Mouse (Mus musculus) heart, embryonic 10.5 days (tissue): Measurements from ENCODE around the gene Asprv1. TPM values are rescaled to one million over a fixed set of nuclear protein-coding genes. Genes with fewer than 3 reads are reported as not detected.
A peak's percentile ranks its signal among the peaks of the same experiment; 100 is the strongest.

Experiments
- DNase-seq: peaks from one replicate; pipeline ENCODE4 v3.0.0-alpha.2; 2017; ENCODE audit warnings: low spot score
- H3K27ac ChIP-seq: fragments of 300-500 bp; sonication (generic); 2 replicates; pipeline ENCODE4 v1.5.1; 2016; ENCODE audit warnings: mild to moderate bottlenecking
- H3K27me3 ChIP-seq: fragments of 300-500 bp; sonication (generic); 2 replicates; pipeline ENCODE4 v1.6.1; 2016; ENCODE audit warnings: mild to moderate bottlenecking; ENCODE audit not compliant: poor library complexity, insufficient read depth, severe bottlenecking
- H3K36me3 ChIP-seq: fragments of 300-500 bp; sonication (generic); 2 replicates; pipeline ENCODE4 v1.6.1; 2016; ENCODE audit warnings: mild to moderate bottlenecking, moderate library complexity
- H3K4me1 ChIP-seq: fragments of 300-500 bp; sonication (generic); 2 replicates; pipeline ENCODE4 v1.6.1; 2016; ENCODE audit warnings: mild to moderate bottlenecking
- H3K4me3 ChIP-seq: fragments of 300-500 bp; sonication (generic); 2 replicates; pipeline ENCODE4 v1.5.1; 2016; ENCODE audit warnings: mild to moderate bottlenecking, moderate library complexity
- H3K9me3 ChIP-seq: fragments of 300-500 bp; sonication (generic); 2 replicates; pipeline ENCODE4 v1.6.1; 2016; ENCODE audit warnings: mild to moderate bottlenecking, moderate library complexity
- WGBS: fragments of 180-500 bp; shearing (Covaris S2); methylation state at CpG from one replicate; pipeline ENCODE4 v1.1.7; 2016; 5-methylcytosine and 5-hydroxymethylcytosine counted together
- polyA plus RNA-seq: library from polyadenylated mRNA; unstranded; fragments of >200 nt; fragmentation: Nextera tagmentation; extraction: Ambion mirVana; gene quantifications from 2 replicates; pipeline ENCODE4 v1.2.1, GENCODE M21; 2016

Gene Asprv1
- polyA plus RNA-seq, 1 experiment from 2014 or later, result 0.58 TPM

- Histone ChIP-seq H3K27ac (no peak overlapping the region), H3K36me3 (peaks cover 45% of the 10 kb centered on the region), H3K9me3 (no peaks in the 10 kb centered on the region), H3K27me3 (no peaks in the 10 kb centered on the region), H3K4me3 (no peak overlapping the region), H3K4me1 (peaks cover 16% of the 10 kb centered on the region)
- DNase-seq, result no peak
- WGBS, result 80% methylated on average over 9 of the region's 9 CpGs
These were observed 26.4 kb downstream of the Asprv1 start for GRCm38 (mm10) chr6:86654270-86654916.

- 88% methylated on average over 3 of the region's 3 CpGs for WGBS
These were observed 30.5 kb downstream of the Asprv1 start for GRCm38 (mm10) chr6:86658501-86658900.

GRCm38 (mm10) chr6:86660161-86660877 lies 32.4 kb downstream of the Asprv1 start:
- Histone ChIP-seq H3K36me3 (peaks cover 25% of the 10 kb centered on the region; the same call in 1 of the 2 replicates), H3K4me3 (no peak overlapping the region), H3K4me1 (peaks cover 13% of the 10 kb centered on the region), H3K9me3 (no peaks in the 10 kb centered on the region), H3K27me3 (no peaks in the 10 kb centered on the region), H3K27ac (no peak overlapping the region)
- 71% methylated on average over 9 of the region's 9 CpGs for WGBS
- DNase-seq, result no peak

More at GRCm38 (mm10) chr6:86658501-86658900, 30.5 kb downstream of the Asprv1 start:
- H3K27me3 ChIP-seq, result no peaks in the 10 kb centered on the region
- H3K36me3 ChIP-seq, result peaks cover 25% of the 10 kb centered on the region; the same call in 1 of the 2 replicates
- no peaks in the 10 kb centered on the region for H3K9me3 ChIP-seq
- no peak overlapping the region for H3K4me3 ChIP-seq
- no peak for DNase-seq
- H3K27ac ChIP-seq, result no peak overlapping the region
- H3K4me1 ChIP-seq, result peaks cover 16% of the 10 kb centered on the region

- no peaks in the 10 kb centered on the region for H3K9me3 ChIP-seq
- DNase-seq, result no peak
- WGBS, result 82% methylated on average over 5 of the region's 5 CpGs
These were observed 37.1 kb downstream of the Asprv1 start for GRCm38 (mm10) chr6:86665076-86665475.

GRCm38 (mm10) chr6:86665560-86666307 lies 37.8 kb downstream of the Asprv1 start:
- Histone ChIP-seq H3K27me3 (no peaks in the 10 kb centered on the region), H3K4me1 (peaks cover 15% of the 10 kb centered on the region), H3K4me3 (no peak overlapping the region), H3K36me3 (peaks cover 18% of the 10 kb centered on the region; the same call in 1 of the 2 replicates), H3K27ac (no peak overlapping the region), H3K9me3 (no peaks in the 10 kb centered on the region)
- WGBS, result 84% methylated on average over 17 of the region's 17 CpGs
- DNase-seq, result no peak

More at GRCm38 (mm10) chr6:86665076-86665475, 37.1 kb downstream of the Asprv1 start:
- Histone ChIP-seq H3K4me1 (peaks cover 15% of the 10 kb centered on the region), H3K27me3 (no peaks in the 10 kb centered on the region), H3K36me3 (peaks cover 21% of the 10 kb centered on the region; the same call in 1 of the 2 replicates), H3K4me3 (no peak overlapping the region), H3K27ac (no peak overlapping the region)

GRCm38 (mm10) chr6:86667061-86667460 lies 39.1 kb downstream of the Asprv1 start:
- Histone ChIP-seq H3K27me3 (no peaks in the 10 kb centered on the region), H3K27ac (no peak overlapping the region), H3K4me3 (no peak overlapping the region), H3K4me1 (peaks cover 15% of the 10 kb centered on the region), H3K9me3 (no peaks in the 10 kb centered on the region), H3K36me3 (peaks cover 20% of the 10 kb centered on the region)
- 90% methylated on average over 10 of the region's 10 CpGs for WGBS
- DNase-seq, result no peak

- H3K4me3 ChIP-seq, result peak within 1 kb of the TSS; percentile 95
- under 1% methylated on average over 44 of the region's 76 CpGs for WGBS
- peak within 1 kb of the TSS; percentile 85 for H3K27ac ChIP-seq
- no peaks in the 10 kb centered on the region for H3K27me3 ChIP-seq
- H3K4me1 ChIP-seq, result peaks cover 15% of the 10 kb centered on the region
- peaks cover 29% of the 10 kb centered on the region for H3K36me3 ChIP-seq
- no peak for DNase-seq
- H3K9me3 ChIP-seq, result no peaks in the 10 kb centered on the region
These were observed 40.7 kb downstream of the Asprv1 start, which contains the start of gene Mxd1 for GRCm38 (mm10) chr6:86668580-86669239. Gene Mxd1 (minus strand): TSS chr6:86669161.

GRCm38 (mm10) chr6:86669240-86669727 lies 41.3 kb downstream of the Asprv1 start:
- WGBS, result under 1% methylated on average over 37 of the region's 37 CpGs
- peaks cover 15% of the 10 kb centered on the region for H3K4me1 ChIP-seq
- H3K9me3 ChIP-seq, result no peaks in the 10 kb centered on the region
- peak overlapping the region; percentile 95 for H3K4me3 ChIP-seq
- peak overlapping the region; percentile 85 for H3K27ac ChIP-seq
- DNase-seq, result peak; percentile 100
- peaks cover 33% of the 10 kb centered on the region for H3K36me3 ChIP-seq
- no peaks in the 10 kb centered on the region for H3K27me3 ChIP-seq

GRCm38 (mm10) chr6:86670873-86671272 lies 42.9 kb downstream of the Asprv1 start:
- WGBS, result 18% methylated on average over 2 of the region's 2 CpGs
- H3K27me3 ChIP-seq, result no peaks in the 10 kb centered on the region
- H3K9me3 ChIP-seq, result no peaks in the 10 kb centered on the region
- H3K36me3 ChIP-seq, result peaks cover 49% of the 10 kb centered on the region
- peak; percentile 82 for DNase-seq
- no peak overlapping the region for H3K27ac ChIP-seq
- peaks cover 15% of the 10 kb centered on the region for H3K4me1 ChIP-seq
- H3K4me3 ChIP-seq, result no peak overlapping the region

- Histone ChIP-seq H3K27me3 (no peaks in the 10 kb centered on the region), H3K4me3 (no peak overlapping the region), H3K4me1 (0 out of 2 replicates have a peak, but pooled peaks cover 4% of the 10 kb centered on the region), H3K27ac (no peak overlapping the region), H3K9me3 (no peaks in the 10 kb centered on the region), H3K36me3 (peaks cover 94% of the 10 kb centered on the region)
- DNase-seq, result no peak
- WGBS, result 90% methylated on average over 6 of the region's 6 CpGs
These were observed 50.4 kb downstream of the Asprv1 start for GRCm38 (mm10) chr6:86678341-86678740.
